Mouse (Mus musculus): Measurements from ENCODE around the gene Fndc1. TPM values are rescaled to one million over a fixed set of nuclear protein-coding genes. Genes with fewer than 3 reads are reported as not detected.

Fndc1 gene
- polyA plus RNA-seq, 1 experiment from 2014 or later, result 14.2 TPM

DNA sequence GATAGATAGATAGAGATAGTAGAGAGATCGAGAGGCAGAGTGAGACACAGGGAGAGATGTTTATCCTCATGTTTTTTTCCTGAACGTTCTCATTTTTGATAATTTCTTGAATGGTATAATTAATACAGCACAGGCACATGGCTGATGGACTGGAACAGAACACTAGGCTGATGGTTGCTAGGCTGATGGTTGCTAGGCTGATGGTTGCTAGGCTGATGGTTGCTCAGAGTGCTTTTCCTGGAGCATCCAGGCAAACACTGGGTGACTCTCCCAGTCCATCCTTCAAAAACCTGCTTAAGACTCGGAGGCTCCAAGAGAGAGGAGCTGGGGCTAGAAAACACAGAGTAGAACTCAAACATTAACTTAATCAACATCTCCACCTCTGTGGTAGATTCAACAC is 80.3 kb downstream of the Fndc1 start:
- no peaks in the 10 kb centered on the region for H3K4me1 ChIP-seq (replicated peaks)
- no peak for ATAC-seq
- H3K36me3 ChIP-seq, result no peaks in the 10 kb centered on the region
- H3K27me3 ChIP-seq (replicated peaks), result no peaks in the 10 kb centered on the region
- 89% methylated on average over 3 of the region's 3 CpGs for WGBS
- H3K4me3 ChIP-seq (replicated peaks), result no peak overlapping the region
- H3K9ac ChIP-seq, result no peak overlapping the region
- H3K9me3 ChIP-seq, result no peaks in the 10 kb centered on the region
- no peak overlapping the region for H3K27ac ChIP-seq
- H3K4me2 ChIP-seq (replicated peaks), result no peak overlapping the region

DNA sequence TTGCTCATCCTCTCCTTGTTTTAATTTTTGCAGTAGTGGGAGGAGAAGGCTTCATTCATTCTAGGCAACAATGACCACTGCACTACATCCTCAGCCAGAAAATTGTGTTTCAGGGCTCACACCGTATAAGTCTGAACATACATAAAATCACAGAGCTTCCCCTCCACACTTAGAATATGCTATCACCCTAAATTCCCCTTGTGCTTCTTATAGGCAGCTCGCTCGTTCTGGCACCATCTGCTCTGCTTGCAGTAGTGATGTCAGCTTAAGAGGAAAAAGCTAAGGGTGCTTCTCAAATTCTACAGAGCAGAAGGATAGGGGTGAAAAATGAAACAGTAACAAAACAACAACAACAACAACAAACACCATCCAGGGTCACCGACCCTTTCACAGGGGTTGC is 82.1 kb downstream of the Fndc1 start:
- Histone ChIP-seq H3K27ac (no peak overlapping the region), H3K4me3 (replicated peaks) (no peak overlapping the region), H3K9me3 (no peaks in the 10 kb centered on the region), H3K9ac (no peak overlapping the region), H3K4me1 (replicated peaks) (no peaks in the 10 kb centered on the region), H3K36me3 (no peaks in the 10 kb centered on the region), H3K4me2 (replicated peaks) (no peak overlapping the region), H3K27me3 (replicated peaks) (no peaks in the 10 kb centered on the region)
- WGBS, result 84% methylated on average over 4 of the region's 4 CpGs
- ATAC-seq, result no peak

- no peak overlapping the region for H3K9ac ChIP-seq
- no peaks in the 10 kb centered on the region for H3K4me1 ChIP-seq (replicated peaks)
- no peak for ATAC-seq
- no peak overlapping the region for H3K4me3 ChIP-seq (replicated peaks)
- no peaks in the 10 kb centered on the region for H3K36me3 ChIP-seq
- H3K4me2 ChIP-seq (replicated peaks), result no peak overlapping the region
- H3K9me3 ChIP-seq, result no peaks in the 10 kb centered on the region
- H3K27me3 ChIP-seq (replicated peaks), result no peaks in the 10 kb centered on the region
- H3K27ac ChIP-seq, result no peak overlapping the region
- 15% methylated on average over 2 of the region's 2 CpGs for WGBS
These were observed 86.1 kb downstream of the Fndc1 start for GRCm38 (mm10) chr17:7740988-7741387.

- no peak overlapping the region for H3K4me3 ChIP-seq (replicated peaks)
These were observed 104.1 kb downstream of the Fndc1 start for GRCm38 (mm10) chr17:7722991-7723390.

DNA sequence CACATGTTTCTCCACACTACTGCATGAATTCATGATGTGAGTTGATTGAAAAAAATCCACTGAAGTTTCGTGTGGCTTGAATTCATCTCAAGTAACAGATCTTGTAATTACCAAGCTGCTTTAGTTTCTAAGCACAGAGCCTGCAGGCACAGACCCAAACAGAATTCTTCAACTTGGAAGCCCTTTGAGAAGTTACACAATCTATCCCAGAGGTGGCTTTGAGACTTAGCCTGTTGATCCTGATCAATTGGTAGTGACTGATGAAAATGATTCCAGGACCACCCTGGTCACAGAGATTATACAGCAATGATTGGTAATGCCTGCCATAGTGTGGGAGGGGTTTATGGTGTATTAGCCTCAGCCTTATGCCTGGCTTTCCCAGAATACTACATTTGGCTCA is 108.2 kb downstream of the Fndc1 start:
- H3K9ac ChIP-seq, result no peak overlapping the region
- H3K27ac ChIP-seq, result no peak overlapping the region
- H3K9me3 ChIP-seq, result no peaks in the 10 kb centered on the region
- 48% methylated on average over 1 of the region's 1 CpGs for WGBS
- H3K27me3 ChIP-seq (replicated peaks), result no peaks in the 10 kb centered on the region
- no peak for ATAC-seq
- no peaks in the 10 kb centered on the region for H3K4me1 ChIP-seq (replicated peaks)
- H3K4me2 ChIP-seq (replicated peaks), result no peak overlapping the region
- no peaks in the 10 kb centered on the region for H3K36me3 ChIP-seq
- H3K4me3 ChIP-seq (replicated peaks), result no peak overlapping the region

More at GRCm38 (mm10) chr17:7722991-7723390, 104.1 kb downstream of the Fndc1 start:
- Histone ChIP-seq H3K4me2 (replicated peaks) (no peak overlapping the region), H3K27ac (no peak overlapping the region), H3K4me1 (replicated peaks) (no peaks in the 10 kb centered on the region), H3K36me3 (no peaks in the 10 kb centered on the region), H3K9ac (no peak overlapping the region), H3K9me3 (no peaks in the 10 kb centered on the region), H3K27me3 (replicated peaks) (no peaks in the 10 kb centered on the region)
- 84% methylated on average over 4 of the region's 4 CpGs for WGBS
- no peak for ATAC-seq

DNA sequence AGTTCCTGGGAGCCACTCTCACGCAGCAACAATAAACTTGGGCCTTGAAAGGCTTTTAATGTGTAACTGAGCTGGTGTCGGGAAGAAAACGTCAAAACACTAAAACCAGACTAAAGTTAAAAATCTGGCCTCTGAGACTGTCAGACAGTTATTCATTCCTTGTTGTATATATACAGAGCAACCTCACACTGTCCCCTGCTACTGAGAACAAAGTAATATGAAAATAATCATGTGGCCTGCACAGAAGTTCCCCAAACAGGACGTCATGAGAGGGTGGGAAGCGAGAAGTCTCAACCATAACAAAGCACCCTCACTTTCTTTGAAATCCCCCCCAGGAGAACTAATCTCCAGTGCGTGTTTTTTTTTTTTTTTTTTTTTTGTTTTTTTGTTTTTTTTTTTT is 109.2 kb downstream of the Fndc1 start:
- 48% methylated on average over 6 of the region's 6 CpGs for WGBS
- Histone ChIP-seq H3K27me3 (replicated peaks) (no peaks in the 10 kb centered on the region), H3K9ac (no peak overlapping the region), H3K4me2 (replicated peaks) (no peak overlapping the region), H3K4me1 (replicated peaks) (no peaks in the 10 kb centered on the region), H3K4me3 (replicated peaks) (no peak overlapping the region), H3K27ac (no peak overlapping the region), H3K9me3 (no peaks in the 10 kb centered on the region), H3K36me3 (no peaks in the 10 kb centered on the region)
- no peak for ATAC-seq

- Histone ChIP-seq H3K4me2 (replicated peaks) (no peak overlapping the region), H3K27me3 (replicated peaks) (no peaks in the 10 kb centered on the region), H3K4me3 (replicated peaks) (no peak overlapping the region), H3K27ac (no peak overlapping the region), H3K9me3 (no peaks in the 10 kb centered on the region), H3K9ac (no peak overlapping the region), H3K4me1 (replicated peaks) (no peaks in the 10 kb centered on the region), H3K36me3 (no peaks in the 10 kb centered on the region)
- no peak for ATAC-seq
- WGBS, result 45% methylated on average over 2 of the region's 2 CpGs
These were observed 114.1 kb downstream of the Fndc1 start for GRCm38 (mm10) chr17:7713020-7713419.

DNA sequence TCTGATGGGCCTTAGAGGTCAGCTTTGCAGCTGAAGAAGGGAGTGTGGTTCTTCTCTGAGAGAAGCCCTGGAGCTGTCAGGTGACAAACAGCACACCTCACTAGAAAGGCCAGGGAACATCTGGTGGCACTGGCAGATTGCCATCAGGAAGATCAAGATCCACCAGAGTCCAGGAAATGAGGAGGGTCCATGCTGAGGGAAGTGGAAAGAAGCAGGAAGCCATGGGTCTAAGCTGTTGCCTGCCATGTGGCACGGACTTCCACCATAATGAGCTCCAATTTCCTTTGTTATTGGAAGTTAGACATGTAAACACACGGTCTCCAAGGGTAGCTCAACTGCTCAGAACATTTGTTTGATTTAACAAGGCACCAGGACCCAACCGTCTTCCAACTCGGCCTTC is 120.0 kb downstream of the Fndc1 start:
- Histone ChIP-seq H3K4me3 (replicated peaks) (no peak overlapping the region), H3K27me3 (replicated peaks) (no peaks in the 10 kb centered on the region), H3K4me1 (replicated peaks) (no peaks in the 10 kb centered on the region), H3K36me3 (no peaks in the 10 kb centered on the region), H3K9me3 (no peaks in the 10 kb centered on the region), H3K9ac (no peak overlapping the region), H3K4me2 (replicated peaks) (no peak overlapping the region), H3K27ac (no peak overlapping the region)
- no peak for ATAC-seq
- 60% methylated on average over 4 of the region's 4 CpGs for WGBS

- no peak overlapping the region for H3K27ac ChIP-seq
- no peaks in the 10 kb centered on the region for H3K4me1 ChIP-seq (replicated peaks)
- H3K9me3 ChIP-seq, result no peaks in the 10 kb centered on the region
- 84% methylated on average over 4 of the region's 4 CpGs for WGBS
- no peaks in the 10 kb centered on the region for H3K36me3 ChIP-seq
- no peak for ATAC-seq
- H3K4me2 ChIP-seq (replicated peaks), result no peak overlapping the region
- no peak overlapping the region for H3K4me3 ChIP-seq (replicated peaks)
- H3K27me3 ChIP-seq (replicated peaks), result no peaks in the 10 kb centered on the region
- no peak overlapping the region for H3K9ac ChIP-seq
These were observed 136.8 kb downstream of the Fndc1 start for GRCm38 (mm10) chr17:7690271-7690670.

Other genes with a start within 250 kb of the Fndc1 start
- 1.6 and 1.8 TPM in 2 replicates for gene Tagap, start 98.7 kb upstream of the Fndc1 start, polyA plus RNA-seq (2015; fragmentation: Nextera tagmentation; extraction: Ambion mirVana)
- 45.8 and 51.8 TPM in 2 replicates for gene Rsph3a, start 118.3 kb upstream of the Fndc1 start, polyA plus RNA-seq (2015; fragmentation: Nextera tagmentation; extraction: Ambion mirVana)

All from intestine, embryonic 15.5 days (tissue).